In genomic region chr6:55396622-55397041, GRCm38 (mm10) we compare ENCODE assay signal across 9 mouse cellular contexts. TPM values are rescaled to one million over a fixed set of nuclear protein-coding genes. Genes with fewer than 3 reads are reported as not detected.
DNase-seq lines count a peak whose midpoint lies in the region; ATAC-seq lines count a peak whose summit lies in the region.
"Had no signal": no experiment of that assay in that cellular context is flagged by ENCODE, and none has a peak within 500 bp of the region (broad histone marks: within the 10 kb centered on the region; RNA-seq: fewer than 3 reads in every experiment).

No protein-coding gene starts in this region.

- ATAC-seq in neural tube, embryonic 11.5 days (ENCODE audit: insufficient read depth, low FRiP score, low TSS enrichment): 0 out of 2 replicates have a peak, but pooled peaks have one; percentile 19
- peak; percentile 76 for ATAC-seq in midbrain, embryonic 15.5 days (replicated peaks)
- ATAC-seq in inflammation-experienced regulatory T-cells, adult 6 months: no peak

- peaks cover 7% of the 10 kb centered on the region for H3K4me1 ChIP-seq in neural tube, embryonic 11.5 days (ENCODE audit: control insufficient read depth, insufficient read depth, low read length)
- H3K4me1 ChIP-seq in midbrain, embryonic 15.5 days: peaks cover 34% of the 10 kb centered on the region

- H3K27me3 ChIP-seq in neural tube, embryonic 11.5 days (ENCODE audit: control insufficient read depth, insufficient read depth, low read length): no peaks in the 10 kb centered on the region
- no peaks in the 10 kb centered on the region for H3K27me3 ChIP-seq in midbrain, embryonic 15.5 days (replicated peaks)

- peak; percentile 45 for DNase-seq in neural tube, embryonic 11.5 days (ENCODE audit: low spot score)
- no peak for DNase-seq in neural tube, embryonic 10.5 days (ENCODE audit: extremely low spot score, low spot score)
- DNase-seq in cerebellum, postnatal 14 days: peak; percentile 85 to 86
- DNase-seq in gastrocnemius, postnatal 14 days: peak; percentile 33
- peak; percentile 72 to 77 for DNase-seq in layer of hippocampus, postnatal 14 days (ENCODE audit: low spot score in 2 of 2)
- no peak for DNase-seq in spleen, adult 18-20 months

- intact Hi-C loops in gastrocnemius, postnatal 14 days (cut with DNase I; ENCODE audit: low total_unique reads): no loop called here

- no peak overlapping the region for H3K27ac ChIP-seq in neural tube, embryonic 11.5 days (ENCODE audit: low read depth, low read length)
- peak overlapping the region; percentile 18 for H3K27ac ChIP-seq in midbrain, embryonic 15.5 days
- H3K27ac ChIP-seq: heart, embryonic 13.5 days had no signal

- no peaks in the 10 kb centered on the region for H3K9me3 ChIP-seq in neural tube, embryonic 11.5 days (ENCODE audit: control insufficient read depth, low read length)
- H3K9me3 ChIP-seq in midbrain, embryonic 15.5 days: no peaks in the 10 kb centered on the region
- H3K9me3 ChIP-seq: heart, embryonic 13.5 days had no signal

- WGBS in neural tube, embryonic 11.5 days: 69% methylated on average over 11 of the region's 11 CpGs
- WGBS in midbrain, embryonic 15.5 days: 44% methylated on average over 11 of the region's 11 CpGs

- H3K4me2 ChIP-seq in neural tube, embryonic 11.5 days (ENCODE audit: low read depth): no peak overlapping the region
- no peak overlapping the region for H3K4me2 ChIP-seq in midbrain, embryonic 15.5 days
- H3K4me2 ChIP-seq: heart, embryonic 13.5 days had no signal

- H3K9ac ChIP-seq in neural tube, embryonic 11.5 days (ENCODE audit: low read length): no peak overlapping the region
- no peak overlapping the region for H3K9ac ChIP-seq in midbrain, embryonic 15.5 days
- H3K9ac ChIP-seq: heart, embryonic 13.5 days had no signal

- no peak overlapping the region for H3K4me3 ChIP-seq in neural tube, embryonic 11.5 days (ENCODE audit: low read depth, low read length)
- no peak overlapping the region for H3K4me3 ChIP-seq in midbrain, embryonic 15.5 days
- H3K4me3 ChIP-seq: heart, embryonic 13.5 days had no signal

- H3K36me3 ChIP-seq in neural tube, embryonic 11.5 days (ENCODE audit: control insufficient read depth, insufficient read depth, low read length): no peaks in the 10 kb centered on the region
- H3K36me3 ChIP-seq in midbrain, embryonic 15.5 days (replicated peaks): no peaks in the 10 kb centered on the region
- H3K36me3 ChIP-seq: heart, embryonic 13.5 days had no signal

RNA-seq across cellular contexts. Expression of gene Ghrhr, which starts 20.5 kb away (rescaled TPM):
- not detected in 2 replicates for polyA plus RNA-seq in neural tube, embryonic 11.5 days (2014; fragmentation: Nextera tagmentation; extraction: Ambion mirVana)
- not detected for total RNA-seq in gastrocnemius, postnatal 14 days (2021)
- not detected for total RNA-seq in layer of hippocampus, postnatal 14 days (2021)
- not detected in 2 replicates for polyA plus RNA-seq in midbrain, embryonic 15.5 days (2015; fragmentation: Nextera tagmentation; extraction: Ambion mirVana)
- polyA plus RNA-seq in inflammation-experienced regulatory T-cells, adult 6 months (2017; shearing (Covaris generic)): not detected
- polyA plus RNA-seq: heart, embryonic 13.5 days had no signal

RNA-seq across cellular contexts. Expression of gene Adcyap1r1, which starts 55.1 kb away (rescaled TPM):
- 18.1 and 18.3 TPM in 2 replicates for polyA plus RNA-seq in neural tube, embryonic 11.5 days (2014; fragmentation: Nextera tagmentation; extraction: Ambion mirVana)
- 1 to 10 TPM; 2.7 to 4.0 TPM for total RNA-seq in gastrocnemius, postnatal 14 days (2021)
- total RNA-seq in layer of hippocampus, postnatal 14 days (2021): 100 to 1,000 TPM; 134 TPM
- polyA plus RNA-seq in midbrain, embryonic 15.5 days (2015; fragmentation: Nextera tagmentation; extraction: Ambion mirVana): 50.3 and 52.6 TPM in 2 replicates
- polyA plus RNA-seq in inflammation-experienced regulatory T-cells, adult 6 months (2017; shearing (Covaris generic)): not detected

Comparison
In these comparisons a context has a peak if more than half of its experiments do, and no peak if none do; other contexts are left out.
1. DNase-seq: peak in neural tube, embryonic 11.5 days (single experiment), cerebellum, postnatal 14 days (2 of 2), gastrocnemius, postnatal 14 days (single experiment) and layer of hippocampus, postnatal 14 days (2 of 2); none in neural tube, embryonic 10.5 days (single experiment) and spleen, adult 18-20 months (0 of 2).
2. RNA of gene Adcyap1r1, which starts 55.1 kb away (polyA plus RNA-seq): 50.3 to 52.6 TPM in midbrain, embryonic 15.5 days and 18.1 to 18.3 TPM in neural tube, embryonic 11.5 days; not detected in inflammation-experienced regulatory T-cells, adult 6 months; every median in the first group is over 10 times any median in the second.